In genomic region chrX:6399193-6399592, GRCm38 (mm10) we compare ENCODE assay signal across 8 mouse cellular contexts. TPM values are rescaled to one million over a fixed set of nuclear protein-coding genes. Genes with fewer than 3 reads are reported as not detected.
DNase-seq lines count a peak whose midpoint lies in the region; ATAC-seq and TF ChIP-seq lines count a peak whose summit lies in the region.

No protein-coding gene starts in this region.

- peaks cover 28% of the 10 kb centered on the region for H3K27me3 ChIP-seq in liver, embryonic 15.5 days
- no peaks in the 10 kb centered on the region for H3K27me3 ChIP-seq in thymus, adult 2 months (ENCODE audit: control insufficient read depth, insufficient read depth, low read length)

- no peak overlapping the region for H3K9ac ChIP-seq in liver, embryonic 15.5 days

- H3K4me3 ChIP-seq in liver, embryonic 15.5 days (replicated peaks), result peak overlapping the region; percentile 46; the same call in 1 of the 2 replicates
- no peak overlapping the region for H3K4me3 ChIP-seq in thymus, adult 2 months (ENCODE audit: control insufficient read depth, insufficient read depth, low read length)

- TF ChIP-seq POLR2A in thymus, adult 2 months (IDR thresholded peaks at IDR 0.05; ENCODE audit: control insufficient read depth, extremely low read depth, insufficient read depth, low read length, poor library complexity), result no peak

- ATAC-seq in liver, embryonic 15.5 days (ENCODE audit: insufficient read depth), result no peak

- H3K4me2 ChIP-seq in liver, embryonic 15.5 days, result peak overlapping the region; percentile 66; the same call in 1 of the 2 replicates

- no peak for TF ChIP-seq CTCF in thymus, adult 2 months (IDR thresholded peaks at IDR 0.05; ENCODE audit: borderline replicate concordance, control insufficient read depth, extremely low read depth, insufficient read depth, low read length, poor library complexity)

- no peak overlapping the region for H3K27ac ChIP-seq in liver, embryonic 15.5 days (replicated peaks)
- H3K27ac ChIP-seq in thymus, adult 2 months (ENCODE audit: control insufficient read depth, insufficient read depth, low read length), result no peak overlapping the region

- no peaks in the 10 kb centered on the region for H3K4me1 ChIP-seq in liver, embryonic 15.5 days (replicated peaks)
- H3K4me1 ChIP-seq in thymus, adult 2 months (replicated peaks; ENCODE audit: control insufficient read depth, insufficient read depth, low read length), result no peaks in the 10 kb centered on the region

- no peaks in the 10 kb centered on the region for H3K36me3 ChIP-seq in liver, embryonic 15.5 days (replicated peaks)
- H3K36me3 ChIP-seq in thymus, adult 2 months (ENCODE audit: control insufficient read depth, insufficient read depth, low read length), result no peaks in the 10 kb centered on the region

- no peaks in the 10 kb centered on the region for H3K9me3 ChIP-seq in liver, embryonic 15.5 days (replicated peaks)

- peak; percentile 0 for DNase-seq in cerebellum, adult 8-10 months
- no peak for DNase-seq in cerebellum, adult 11 months
- DNase-seq in retina, embryonic 14.5 days (ENCODE audit: low spot score), result peak; percentile 1
- no peak for DNase-seq in retina, postnatal 1 day
- DNase-seq in thymus, postnatal 10 days (ENCODE audit: low spot score in 2 of 2), result no peak
- no peak for DNase-seq in spleen, postnatal 10 days (ENCODE audit: low spot score in 2 of 2)
- no peak for DNase-seq in thymus, adult 2 months

- 26% methylated on average over 1 of the region's 1 CpGs for WGBS in liver, embryonic 15.5 days (ENCODE audit: insufficient replicate concordance)
- WGBS in thymus, adult 2 months, result 67% methylated on average over 1 of the region's 1 CpGs

RNA-seq across cellular contexts. Expression of gene Shroom4, which starts 0.5 kb away (rescaled TPM):
- polyA plus RNA-seq in liver, embryonic 15.5 days (2015; fragmentation: Nextera tagmentation; extraction: Ambion mirVana), result 0.17 and 0.25 TPM in 2 replicates
- 0.61 and 1.3 TPM in 2 replicates for polyA plus RNA-seq in thymus, adult 2 months (2012; rRNA removed)

Comparison
In these comparisons a context has a peak if more than half of its experiments do, and no peak if none do; other contexts are left out.
1. DNase-seq: peak in cerebellum, adult 8-10 months (single experiment) and retina, embryonic 14.5 days (single experiment); none in cerebellum, adult 11 months (single experiment), retina, postnatal 1 day (single experiment), thymus, postnatal 10 days (0 of 2), spleen, postnatal 10 days (0 of 2) and thymus, adult 2 months (single experiment).